Mouse (Mus musculus) intestine, embryonic 14.5 days (tissue): ENCODE data around the gene Foxn3. TPM values are rescaled to one million over a fixed set of nuclear protein-coding genes. Genes with fewer than 3 reads are reported as not detected.

Experiments used
- ATAC-seq: fragments of 200-750 bp; cut with Nextera tagmentation; replicated peaks from 2 replicates; pipeline ENCODE4 v1.8.0; 2017; ENCODE audit warnings: low read depth, moderate number of reproducible peaks, moderate TSS enrichment, moderate library complexity; ENCODE audit not compliant: low FRiP score, low TSS enrichment
- DNase-seq: peaks from one replicate; pipeline ENCODE4 v3.0.0-alpha.2; 2018; ENCODE audit warnings: low spot score
- H3K27ac ChIP-seq: fragments of 300-500 bp; sonication (generic); 2 replicates; pipeline ENCODE4 v1.5.1; 2014; ENCODE audit warnings: low read depth, mild to moderate bottlenecking, control low read depth
- H3K27me3 ChIP-seq: fragments of 300-500 bp; sonication (generic); replicated peaks from 2 replicates; pipeline ENCODE4 v1.6.1; 2014; ENCODE audit warnings: low read length, control low read depth; ENCODE audit not compliant: control insufficient read depth, insufficient read depth
- H3K36me3 ChIP-seq: fragments of 300-500 bp; sonication (generic); 2 replicates; pipeline ENCODE4 v1.6.1; 2014; ENCODE audit warnings: low read length, control low read depth; ENCODE audit not compliant: control insufficient read depth, insufficient read depth
- H3K4me1 ChIP-seq: fragments of 300-500 bp; sonication (generic); replicated peaks from 2 replicates; pipeline ENCODE4 v1.6.1; 2014; ENCODE audit warnings: low read length, control low read depth, mixed read lengths; ENCODE audit not compliant: control insufficient read depth, insufficient read depth
- H3K4me2 ChIP-seq: fragments of 300-500 bp; sonication (generic); 2 replicates; pipeline ENCODE4 v1.6.1; 2014; ENCODE audit warnings: low read length
- H3K4me3 ChIP-seq: fragments of 300-500 bp; sonication (generic); 2 replicates; pipeline ENCODE4 v1.5.1; 2014; ENCODE audit warnings: low read depth, low read length, control low read depth, mixed read lengths
- H3K9ac ChIP-seq: fragments of 300-500 bp; sonication (generic); 2 replicates; pipeline ENCODE4 v1.6.1; 2014; ENCODE audit warnings: mild to moderate bottlenecking, low read length
- H3K9me3 ChIP-seq: fragments of 300-500 bp; sonication (generic); 2 replicates; pipeline ENCODE4 v1.6.1; 2016; ENCODE audit warnings: low read length, control low read depth; ENCODE audit not compliant: control insufficient read depth
- WGBS: fragments of 180-500 bp; shearing (Covaris S2); extraction: QIAGEN DNeasy Blood & Tissue Kit; methylation state at CpG from one replicate; pipeline ENCODE4 v1.1.7; 2014; 5-methylcytosine and 5-hydroxymethylcytosine counted together
- polyA plus RNA-seq: library from polyadenylated mRNA; unstranded; fragments of >200 nt; fragmentation: Nextera tagmentation; extraction: Ambion mirVana; gene quantifications from 2 replicates; pipeline ENCODE4 v1.2.1, GENCODE M21; 2014

Gene Foxn3
- polyA plus RNA-seq, 1 experiment from 2014 or later = 74.3 TPM

DNA sequence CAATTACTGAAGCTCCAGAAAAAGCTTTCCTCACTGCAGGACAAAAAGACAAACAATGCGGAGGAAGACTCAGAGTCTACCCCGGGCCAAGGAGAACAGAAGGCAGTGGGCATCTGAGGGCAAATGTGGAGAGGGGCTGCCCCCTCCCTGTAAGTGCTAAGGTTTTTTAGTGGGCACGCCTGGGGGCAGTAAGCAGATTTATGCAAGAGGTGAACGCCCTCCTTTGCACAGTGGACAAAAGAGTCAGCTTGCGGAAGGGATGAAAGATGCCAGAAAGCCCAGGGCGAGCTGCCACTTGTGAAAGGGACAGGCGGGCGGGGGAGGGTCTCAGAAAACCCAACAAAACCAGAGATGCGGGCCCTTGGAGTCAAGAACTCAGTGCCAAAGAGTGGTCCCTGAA is 278.2 kb downstream of the Foxn3 start:
- no peak for ATAC-seq
- H3K9ac ChIP-seq = no peak overlapping the region
- H3K27ac ChIP-seq = no peak overlapping the region
- H3K9me3 ChIP-seq = no peaks in the 10 kb centered on the region
- DNase-seq = no peak
- 61% methylated on average over 9 of the region's 9 CpGs for WGBS
- peaks cover 15% of the 10 kb centered on the region for H3K4me1 ChIP-seq
- no peaks in the 10 kb centered on the region for H3K27me3 ChIP-seq
- no peak overlapping the region for H3K4me3 ChIP-seq
- no peak overlapping the region for H3K4me2 ChIP-seq
- H3K36me3 ChIP-seq = 0 out of 2 replicates have a peak, but pooled peaks cover 3% of the 10 kb centered on the region

DNA sequence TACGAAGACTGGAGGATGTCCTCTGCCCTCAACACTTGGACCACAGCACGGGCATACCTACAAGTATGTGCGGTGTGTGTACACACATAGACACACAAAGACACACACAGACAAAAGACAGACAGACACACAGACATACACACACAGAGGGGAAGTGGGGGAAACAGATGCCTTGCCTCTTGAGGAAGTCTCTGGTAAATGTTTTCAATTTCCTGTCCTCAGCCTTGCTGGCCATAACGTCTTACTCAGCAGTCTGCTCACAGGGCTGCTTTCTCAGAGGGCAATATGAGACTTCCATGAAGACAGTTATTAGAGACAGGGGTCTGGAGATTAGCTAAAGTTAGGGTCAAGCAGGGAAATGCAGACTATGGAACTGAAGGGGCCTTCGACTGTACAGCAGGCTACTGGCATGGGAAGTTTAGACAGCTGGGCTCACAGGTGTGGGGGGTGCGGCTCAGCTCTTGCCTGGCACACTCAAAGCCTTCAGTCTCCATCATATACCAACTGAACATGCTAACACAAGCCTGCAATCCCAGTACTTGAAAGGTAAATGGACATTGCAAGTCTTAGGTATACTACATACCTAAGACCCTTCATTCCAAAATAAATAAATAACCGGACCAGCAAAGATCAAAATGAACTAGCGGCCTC is 278.8 kb downstream of the Foxn3 start:
- Histone ChIP-seq H3K9me3 (no peaks in the 10 kb centered on the region), H3K4me3 (no peak overlapping the region), H3K9ac (no peak overlapping the region), H3K36me3 (no peaks in the 10 kb centered on the region), H3K4me2 (no peak overlapping the region), H3K4me1 (peaks cover 15% of the 10 kb centered on the region), H3K27me3 (no peaks in the 10 kb centered on the region), H3K27ac (no peak overlapping the region)
- no peak for DNase-seq
- peak; percentile 27; the same call in 1 of the 2 replicates for ATAC-seq
- 52% methylated on average over 8 of the region's 8 CpGs for WGBS

DNA sequence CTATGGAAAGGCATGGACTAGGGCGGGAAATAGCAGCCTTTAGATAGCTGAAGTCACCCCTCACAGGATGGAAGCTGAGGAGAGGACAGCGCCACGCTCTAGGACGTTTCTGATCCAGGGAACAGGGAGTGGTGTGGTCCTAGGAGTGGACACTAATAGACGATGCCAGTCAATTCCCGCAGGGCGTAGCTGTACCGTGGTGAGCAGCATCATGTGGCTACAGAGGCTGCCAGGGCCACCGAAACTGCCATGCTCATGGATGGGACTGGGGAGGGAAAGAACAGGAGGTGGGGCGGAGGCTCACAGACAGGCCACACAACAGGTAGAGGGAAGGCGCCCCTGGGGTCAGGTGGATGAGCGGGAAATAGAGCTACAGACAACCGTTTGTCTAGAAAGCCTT is 282.6 kb downstream of the Foxn3 start:
- 88% methylated on average over 13 of the region's 13 CpGs for WGBS
- Histone ChIP-seq H3K27me3 (no peaks in the 10 kb centered on the region), H3K9me3 (no peaks in the 10 kb centered on the region), H3K9ac (no peak overlapping the region), H3K36me3 (no peaks in the 10 kb centered on the region), H3K4me2 (no peak overlapping the region), H3K4me3 (no peak overlapping the region), H3K27ac (no peak overlapping the region), H3K4me1 (peaks cover 15% of the 10 kb centered on the region)
- ATAC-seq (no peak), DNase-seq (no peak)

DNA sequence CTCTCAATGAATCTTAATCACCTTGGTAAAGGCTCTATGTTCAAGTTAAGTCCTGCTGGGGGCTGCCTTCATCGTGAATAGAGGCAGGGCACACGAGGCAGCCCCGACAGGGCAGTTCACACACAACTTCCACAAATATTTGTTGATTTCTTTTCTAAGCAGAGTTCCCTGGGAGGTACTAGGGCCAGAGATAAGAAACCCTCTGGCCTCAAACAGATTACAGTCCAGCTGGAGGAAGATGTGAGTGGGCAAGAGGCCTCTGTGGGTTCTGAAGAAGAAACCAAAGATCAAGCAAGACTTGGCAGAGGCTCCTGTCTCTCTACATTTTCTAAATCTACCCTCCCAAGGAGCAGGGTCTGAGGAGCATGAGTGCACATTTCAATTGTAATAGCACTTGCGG is 283.1 kb downstream of the Foxn3 start:
- H3K27ac ChIP-seq = no peak overlapping the region
- no peak overlapping the region for H3K9ac ChIP-seq
- 67% methylated on average over 4 of the region's 4 CpGs for WGBS
- no peak for ATAC-seq
- no peaks in the 10 kb centered on the region for H3K9me3 ChIP-seq
- H3K4me2 ChIP-seq = no peak overlapping the region
- no peaks in the 10 kb centered on the region for H3K27me3 ChIP-seq
- no peak for DNase-seq
- peaks cover 10% of the 10 kb centered on the region for H3K4me1 ChIP-seq
- H3K4me3 ChIP-seq = no peak overlapping the region
- no peaks in the 10 kb centered on the region for H3K36me3 ChIP-seq

DNA sequence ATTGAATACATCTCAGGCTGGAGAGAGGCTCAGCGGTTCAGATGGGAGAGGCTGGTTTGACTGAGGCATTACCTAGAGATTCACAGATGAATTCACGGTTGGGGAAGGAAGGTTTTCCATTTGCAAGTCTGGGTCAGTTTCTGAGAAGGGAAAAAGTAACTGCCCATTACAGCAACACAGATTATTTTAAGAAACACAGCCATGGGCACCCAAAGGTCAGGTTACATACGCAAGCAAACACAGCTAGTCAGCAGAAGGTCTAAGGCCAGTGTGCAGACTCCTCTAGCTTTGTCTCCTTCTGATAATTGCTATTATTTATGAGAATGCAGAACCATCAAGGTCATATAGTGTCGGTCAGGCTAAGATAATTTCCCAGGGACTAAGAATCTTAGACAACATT is 284.0 kb downstream of the Foxn3 start:
- Histone ChIP-seq H3K9ac (no peak overlapping the region), H3K27ac (no peak overlapping the region), H3K4me2 (no peak overlapping the region), H3K4me3 (no peak overlapping the region), H3K4me1 (0 out of 2 replicates have a peak, but pooled peaks cover 3% of the 10 kb centered on the region), H3K9me3 (no peaks in the 10 kb centered on the region), H3K36me3 (no peaks in the 10 kb centered on the region), H3K27me3 (no peaks in the 10 kb centered on the region)
- 87% methylated on average over 4 of the region's 4 CpGs for WGBS
- ATAC-seq = no peak
- DNase-seq = no peak

DNA sequence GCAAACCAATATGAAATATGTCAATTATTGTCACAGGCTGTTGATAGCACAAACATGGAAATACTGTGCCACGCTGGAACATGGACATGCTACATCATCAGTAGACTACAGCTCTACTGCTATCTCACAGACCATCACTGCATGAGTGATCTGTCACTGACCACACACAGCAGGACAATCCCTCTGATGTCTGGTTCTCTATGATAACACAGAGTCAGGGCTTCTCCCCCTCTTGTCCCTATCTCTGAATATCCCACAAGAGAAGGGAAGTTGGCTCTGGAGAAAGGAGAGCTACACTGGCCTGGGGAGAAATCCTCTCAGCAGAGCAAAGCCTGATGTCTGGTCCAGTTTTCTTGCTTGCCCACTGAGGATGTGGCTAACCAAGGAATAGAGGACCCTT is 288.8 kb downstream of the Foxn3 start:
- Histone ChIP-seq H3K4me1 (no peaks in the 10 kb centered on the region; the same call in 1 of the 2 replicates), H3K9me3 (no peaks in the 10 kb centered on the region), H3K36me3 (no peaks in the 10 kb centered on the region), H3K27me3 (no peaks in the 10 kb centered on the region), H3K4me2 (no peak overlapping the region), H3K27ac (no peak overlapping the region), H3K9ac (no peak overlapping the region), H3K4me3 (no peak overlapping the region)
- 84% methylated on average over 1 of the region's 1 CpGs for WGBS
- ATAC-seq = no peak
- no peak for DNase-seq

DNA sequence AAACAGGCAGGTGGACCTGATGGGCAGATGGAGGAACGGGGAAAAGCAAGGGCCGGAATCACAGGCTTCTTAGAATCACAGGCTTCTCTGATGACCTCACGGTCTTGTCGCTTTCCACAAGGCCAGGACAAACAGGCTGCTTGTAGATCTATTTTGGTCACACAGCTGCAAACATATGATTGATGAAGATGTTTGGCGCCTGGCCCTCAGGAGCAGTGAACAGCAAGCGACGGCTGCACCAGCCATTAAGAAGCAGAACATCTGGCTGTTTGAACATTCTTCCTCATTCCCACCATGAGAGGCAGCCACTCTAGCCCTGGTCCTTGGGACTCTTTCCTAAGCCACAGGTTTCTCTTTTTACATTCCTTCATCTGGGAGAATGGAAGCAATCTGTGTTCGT is 294.0 kb downstream of the Foxn3 start:
- no peak for DNase-seq
- no peak overlapping the region for H3K4me3 ChIP-seq
- H3K27me3 ChIP-seq = no peaks in the 10 kb centered on the region
- 66% methylated on average over 8 of the region's 8 CpGs for WGBS
- H3K9ac ChIP-seq = no peak overlapping the region
- H3K4me1 ChIP-seq = no peaks in the 10 kb centered on the region; the same call in 1 of the 2 replicates
- no peaks in the 10 kb centered on the region for H3K36me3 ChIP-seq
- no peak for ATAC-seq
- H3K27ac ChIP-seq = no peak overlapping the region
- no peak overlapping the region for H3K4me2 ChIP-seq
- no peaks in the 10 kb centered on the region for H3K9me3 ChIP-seq

DNA sequence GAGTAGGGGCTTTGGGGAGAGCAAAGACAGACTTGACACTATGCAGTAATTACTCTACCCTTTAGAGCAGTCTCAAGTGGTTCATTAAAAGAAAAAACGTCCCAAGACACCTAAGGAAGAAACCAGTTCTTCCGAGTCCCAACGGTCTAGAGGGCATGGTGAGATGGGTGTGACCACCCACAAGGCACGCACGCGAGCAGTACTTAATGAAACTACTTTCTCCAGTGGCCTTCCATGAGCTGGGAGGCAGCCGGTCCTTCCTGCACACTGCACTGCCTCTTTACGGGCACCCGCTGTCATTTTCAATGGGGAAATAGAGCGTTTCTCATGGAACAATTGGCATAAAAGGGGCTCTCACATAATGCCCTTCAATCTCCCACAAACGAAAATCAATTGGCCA is 294.4 kb downstream of the Foxn3 start:
- ATAC-seq (no peak), DNase-seq (no peak)
- H3K9me3 ChIP-seq = no peaks in the 10 kb centered on the region
- no peaks in the 10 kb centered on the region for H3K27me3 ChIP-seq
- no peaks in the 10 kb centered on the region; the same call in 1 of the 2 replicates for H3K4me1 ChIP-seq
- 89% methylated on average over 11 of the region's 11 CpGs for WGBS
- H3K4me2 ChIP-seq = no peak overlapping the region
- H3K4me3 ChIP-seq = no peak overlapping the region
- H3K36me3 ChIP-seq = no peaks in the 10 kb centered on the region
- no peak overlapping the region for H3K9ac ChIP-seq
- H3K27ac ChIP-seq = no peak overlapping the region

DNA sequence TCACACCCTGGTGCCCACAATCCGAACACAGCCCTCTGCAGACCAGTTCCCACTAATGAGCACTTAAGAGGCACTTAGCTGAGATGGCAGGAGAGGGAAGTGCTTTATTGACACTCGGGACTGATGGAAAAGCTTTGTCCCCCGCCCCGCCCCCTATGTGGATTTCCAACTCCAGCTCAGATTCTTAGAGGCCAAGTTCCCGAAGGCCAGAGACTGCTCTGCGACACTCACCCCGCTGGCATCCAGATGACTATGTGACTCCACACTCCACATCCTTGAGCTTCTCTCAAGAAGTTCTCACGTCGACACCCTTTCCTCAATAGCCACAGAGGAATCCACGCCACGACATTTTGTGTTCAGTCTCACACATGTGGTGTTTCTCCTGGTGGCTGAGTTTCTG is 295.6 kb downstream of the Foxn3 start:
- DNase-seq (no peak), ATAC-seq (no peak)
- H3K4me1 ChIP-seq = no peaks in the 10 kb centered on the region; the same call in 1 of the 2 replicates
- no peaks in the 10 kb centered on the region for H3K9me3 ChIP-seq
- no peak overlapping the region for H3K4me2 ChIP-seq
- no peak overlapping the region for H3K9ac ChIP-seq
- WGBS = 81% methylated on average over 11 of the region's 11 CpGs
- H3K27ac ChIP-seq = no peak overlapping the region
- no peaks in the 10 kb centered on the region for H3K36me3 ChIP-seq
- H3K4me3 ChIP-seq = no peak overlapping the region
- H3K27me3 ChIP-seq = no peaks in the 10 kb centered on the region
